Mouse (Mus musculus) urinary bladder, adult 18-20 months (tissue): ENCODE measurements around the gene Mff.
A peak's percentile ranks its signal among the peaks of the same experiment; 100 is the strongest.

Experiments used
- DNase-seq, 2 experiments: peaks; one replicate each; pipeline ENCODE4 v3.0.0; 2022; ENCODE audit warnings: low spot score in 2 of 2, mixed read lengths in 2 of 2

Gene Mff

GRCm38 (mm10) chr1:82724339-82725025 lies at the start of gene Mff:
Mff (plus strand) TSS chr1:82724890.
- DNase-seq, result peak; percentile 88 to 94

- no peak for DNase-seq
Measured at GRCm38 (mm10) chr1:82686328-82686727, 38.4 kb upstream of the Mff start.

- DNase-seq, result no peak
Measured at GRCm38 (mm10) chr1:82686866-82687265, 37.8 kb upstream of the Mff start.

GRCm38 (mm10) chr1:82687931-82688330 lies 36.8 kb upstream of the Mff start:
- DNase-seq, result no peak

- no peak for DNase-seq
Measured at GRCm38 (mm10) chr1:82695915-82696314, 28.8 kb upstream of the Mff start.

GRCm38 (mm10) chr1:82717816-82718512 lies 6.7 kb upstream of the Mff start:
- DNase-seq, result no peak

GRCm38 (mm10) chr1:82725026-82725874 lies 560 bp downstream of the Mff start:
- peak in 1 of 2 experiments; percentile 5 for DNase-seq

- no peak for DNase-seq
Measured at GRCm38 (mm10) chr1:82725875-82726185, 1.1 kb downstream of the Mff start.

GRCm38 (mm10) chr1:82726482-82726881 lies 1.8 kb downstream of the Mff start:
- DNase-seq, result no peak

- DNase-seq, result no peak
Measured at GRCm38 (mm10) chr1:82733357-82733756, 8.7 kb downstream of the Mff start.

GRCm38 (mm10) chr1:82738066-82738465 lies 13.4 kb downstream of the Mff start:
- no peak for DNase-seq

- DNase-seq, result no peak
Measured at GRCm38 (mm10) chr1:82741539-82741938, 16.8 kb downstream of the Mff start.

- DNase-seq, result no peak
Measured at GRCm38 (mm10) chr1:82743962-82744361, 19.3 kb downstream of the Mff start.

- DNase-seq, result no peak
Measured at GRCm38 (mm10) chr1:82746408-82746807, 21.7 kb downstream of the Mff start.

GRCm38 (mm10) chr1:82747714-82748452 lies 23.2 kb downstream of the Mff start:
- no peak for DNase-seq

- DNase-seq, result no peak
Measured at GRCm38 (mm10) chr1:82759520-82759919, 34.8 kb downstream of the Mff start.

GRCm38 (mm10) chr1:82761454-82762169 lies 36.9 kb downstream of the Mff start:
- no peak for DNase-seq

- DNase-seq, result no peak
Measured at GRCm38 (mm10) chr1:82762274-82762673, 37.6 kb downstream of the Mff start.

GRCm38 (mm10) chr1:82766227-82766626 lies 41.5 kb downstream of the Mff start:
- DNase-seq, result no peak

- no peak for DNase-seq
Measured at GRCm38 (mm10) chr1:82766641-82767040, 42.0 kb downstream of the Mff start.

- no peak for DNase-seq
Measured at GRCm38 (mm10) chr1:82768269-82768668, 43.6 kb downstream of the Mff start, which contains the start of gene Tm4sf20. Tm4sf20 (minus strand) TSS chr1:82768461.
